Mouse (Mus musculus) embryonic facial prominence, embryonic 12.5 days (tissue): ENCODE results near the gene Vps51. TPM values are rescaled to one million over a fixed set of nuclear protein-coding genes. Genes with fewer than 3 reads are reported as not detected.
A peak's percentile ranks its signal among the peaks of the same experiment; 100 is the strongest.

Experiments used
- ATAC-seq: fragments of 200-750 bp; cut with Nextera tagmentation; 2 replicates; pipeline ENCODE4 v1.8.0; 2017; ENCODE audit not compliant: insufficient number of reproducible peaks, insufficient read depth, low FRiP score, low TSS enrichment
- H3K27ac ChIP-seq: fragments of 300-500 bp; sonication (generic); 2 replicates; pipeline ENCODE4 v1.5.1; 2016; ENCODE audit warnings: mild to moderate bottlenecking
- H3K27me3 ChIP-seq: fragments of 300-500 bp; sonication (generic); 2 replicates; pipeline ENCODE4 v1.6.1; 2016; ENCODE audit warnings: mild to moderate bottlenecking, moderate library complexity
- H3K36me3 ChIP-seq: fragments of 300-500 bp; sonication (generic); 2 replicates; pipeline ENCODE4 v1.6.1; 2016; ENCODE audit warnings: mild to moderate bottlenecking
- H3K4me1 ChIP-seq: fragments of 300-500 bp; sonication (generic); 2 replicates; pipeline ENCODE4 v1.6.1; 2016
- H3K4me2 ChIP-seq: fragments of 300-500 bp; sonication (generic); replicated peaks from 2 replicates; pipeline ENCODE4 v1.6.1; 2016; ENCODE audit warnings: mild to moderate bottlenecking, moderate library complexity
- H3K4me3 ChIP-seq: fragments of 300-500 bp; sonication (generic); 2 replicates; pipeline ENCODE4 v1.5.1; 2016; ENCODE audit warnings: mild to moderate bottlenecking
- H3K9ac ChIP-seq: fragments of 300-500 bp; sonication (generic); 2 replicates; pipeline ENCODE4 v1.6.1; 2016; ENCODE audit warnings: mild to moderate bottlenecking, moderate library complexity
- H3K9me3 ChIP-seq: fragments of 300-500 bp; sonication (generic); 2 replicates; pipeline ENCODE4 v1.6.1; 2016; ENCODE audit warnings: mild to moderate bottlenecking, moderate library complexity
- WGBS: fragments of 180-500 bp; shearing (Covaris S2); methylation state at CpG from one replicate; pipeline ENCODE4 v1.1.7; 2016; 5-methylcytosine and 5-hydroxymethylcytosine counted together
- polyA plus RNA-seq: library from polyadenylated mRNA; unstranded; fragments of >200 nt; fragmentation: Nextera tagmentation; extraction: Ambion mirVana; gene quantifications from 2 replicates; pipeline ENCODE4 v1.2.1, GENCODE M21; 2016

The Vps51 gene
- polyA plus RNA-seq, 1 experiment from 2014 or later: 76.0 TPM

- 86% methylated on average over 5 of the region's 5 CpGs for WGBS
- peak overlapping the region; percentile 92 for H3K9ac ChIP-seq
These were observed 18.1 kb downstream of the Vps51 start for GRCm38 (mm10) chr19:6058966-6059365.

GRCm38 (mm10) chr19:6058513-6058912 is 18.5 kb downstream of the Vps51 start:
- Histone ChIP-seq H3K4me2 (peak overlapping the region; percentile 86), H3K9me3 (no peaks in the 10 kb centered on the region), H3K4me1 (peaks cover 33% of the 10 kb centered on the region), H3K9ac (peak overlapping the region; percentile 92), H3K4me3 (peak overlapping the region; percentile 86), H3K27ac (peak overlapping the region; percentile 80), H3K27me3 (no peaks in the 10 kb centered on the region), H3K36me3 (peaks cover 38% of the 10 kb centered on the region)
- ATAC-seq: no peak
- 40% methylated on average over 5 of the region's 5 CpGs for WGBS

More at GRCm38 (mm10) chr19:6058966-6059365, 18.1 kb downstream of the Vps51 start:
- H3K9me3 ChIP-seq: no peaks in the 10 kb centered on the region
- H3K27ac ChIP-seq: no peak overlapping the region
- peak overlapping the region; percentile 86 for H3K4me3 ChIP-seq
- no peak for ATAC-seq
- peak overlapping the region; percentile 86 for H3K4me2 ChIP-seq
- H3K36me3 ChIP-seq: peaks cover 33% of the 10 kb centered on the region
- H3K4me1 ChIP-seq: peaks cover 33% of the 10 kb centered on the region
- H3K27me3 ChIP-seq: no peaks in the 10 kb centered on the region

GRCm38 (mm10) chr19:6057313-6058096 is 19.5 kb downstream of the Vps51 start, which contains the start of the genes Mrpl49 and Fau:
TSS of gene Mrpl49 (minus strand) at chr19:6057785.
TSS of gene Fau (plus strand) at chr19:6057844.
- peak within 1 kb of the TSS; percentile 80 for H3K27ac ChIP-seq
- peak within 1 kb of the TSS; percentile 86 for H3K4me2 ChIP-seq
- peaks cover 48% of the 10 kb centered on the region for H3K36me3 ChIP-seq
- H3K9ac ChIP-seq: peak within 1 kb of the TSS; percentile 92
- no peaks in the 10 kb centered on the region for H3K9me3 ChIP-seq
- peak; percentile 73 for ATAC-seq
- under 1% methylated on average over 63 of the region's 63 CpGs for WGBS
- peaks cover 28% of the 10 kb centered on the region for H3K4me1 ChIP-seq
- H3K4me3 ChIP-seq: peak within 1 kb of the TSS; percentile 86
- no peaks in the 10 kb centered on the region for H3K27me3 ChIP-seq

- 61% methylated on average over 4 of the region's 4 CpGs for WGBS
- H3K27ac ChIP-seq: no peak overlapping the region
- peak overlapping the region; percentile 86 for H3K4me3 ChIP-seq
- H3K4me2 ChIP-seq: peak overlapping the region; percentile 86
- no peaks in the 10 kb centered on the region for H3K27me3 ChIP-seq
- H3K9me3 ChIP-seq: no peaks in the 10 kb centered on the region
- ATAC-seq: no peak
- peaks cover 19% of the 10 kb centered on the region for H3K4me1 ChIP-seq
- H3K36me3 ChIP-seq: peaks cover 56% of the 10 kb centered on the region
- peak overlapping the region; percentile 92 for H3K9ac ChIP-seq
These were observed 20.3 kb downstream of the Vps51 start for GRCm38 (mm10) chr19:6056696-6057095.

GRCm38 (mm10) chr19:6054296-6054695 is 22.7 kb downstream of the Vps51 start:
- Histone ChIP-seq H3K27me3 (no peaks in the 10 kb centered on the region), H3K4me2 (no peak overlapping the region), H3K27ac (no peak overlapping the region), H3K9me3 (no peaks in the 10 kb centered on the region), H3K36me3 (peaks cover 75% of the 10 kb centered on the region), H3K4me3 (no peak overlapping the region), H3K9ac (no peak overlapping the region), H3K4me1 (peaks cover 15% of the 10 kb centered on the region)
- ATAC-seq: no peak
- WGBS: 89% methylated on average over 5 of the region's 5 CpGs

- peaks cover 20% of the 10 kb centered on the region for H3K4me1 ChIP-seq
- peaks cover 78% of the 10 kb centered on the region for H3K36me3 ChIP-seq
- H3K27ac ChIP-seq: no peak overlapping the region
- no peak overlapping the region for H3K4me2 ChIP-seq
- H3K4me3 ChIP-seq: no peak overlapping the region
- no peaks in the 10 kb centered on the region for H3K27me3 ChIP-seq
- WGBS: 89% methylated on average over 7 of the region's 7 CpGs
- ATAC-seq: no peak
- H3K9ac ChIP-seq: no peak overlapping the region
- H3K9me3 ChIP-seq: no peaks in the 10 kb centered on the region
These were observed 24.5 kb downstream of the Vps51 start for GRCm38 (mm10) chr19:6052516-6052915.

GRCm38 (mm10) chr19:6048681-6049410 is 28.2 kb downstream of the Vps51 start:
- Histone ChIP-seq H3K36me3 (peaks cover 56% of the 10 kb centered on the region), H3K4me2 (no peak overlapping the region), H3K9ac (0 out of 2 replicates have a peak overlapping the region, but pooled peaks have one; percentile 90), H3K9me3 (no peaks in the 10 kb centered on the region), H3K4me3 (no peak overlapping the region), H3K4me1 (peaks cover 17% of the 10 kb centered on the region), H3K27ac (no peak overlapping the region), H3K27me3 (no peaks in the 10 kb centered on the region)
- ATAC-seq: no peak
- WGBS: 89% methylated on average over 11 of the region's 11 CpGs

- peak overlapping the region; percentile 80 for H3K4me3 ChIP-seq
- no peaks in the 10 kb centered on the region for H3K9me3 ChIP-seq
- ATAC-seq: no peak
- 85% methylated on average over 8 of the region's 8 CpGs for WGBS
- H3K4me2 ChIP-seq: peak overlapping the region; percentile 98
- H3K27ac ChIP-seq: no peak overlapping the region
- peak overlapping the region; percentile 90 for H3K9ac ChIP-seq
- H3K27me3 ChIP-seq: no peaks in the 10 kb centered on the region
- peaks cover 46% of the 10 kb centered on the region for H3K36me3 ChIP-seq
- H3K4me1 ChIP-seq: peaks cover 17% of the 10 kb centered on the region
These were observed 29.2 kb downstream of the Vps51 start for GRCm38 (mm10) chr19:6047899-6048166.

GRCm38 (mm10) chr19:6047154-6047898 is 29.7 kb downstream of the Vps51 start:
- Histone ChIP-seq H3K4me1 (peaks cover 17% of the 10 kb centered on the region), H3K9me3 (no peaks in the 10 kb centered on the region), H3K4me2 (peak overlapping the region; percentile 98), H3K4me3 (peak overlapping the region; percentile 80), H3K27ac (peak overlapping the region; percentile 99), H3K27me3 (no peaks in the 10 kb centered on the region), H3K9ac (peak overlapping the region; percentile 90), H3K36me3 (peaks cover 41% of the 10 kb centered on the region)
- 0 out of 2 replicates have a peak, but pooled peaks have one; percentile 1 for ATAC-seq
- 2% methylated on average over 44 of the region's 44 CpGs for WGBS

- no peaks in the 10 kb centered on the region for H3K27me3 ChIP-seq
- H3K36me3 ChIP-seq: peaks cover 33% of the 10 kb centered on the region
- H3K4me2 ChIP-seq: peak within 1 kb of the TSS; percentile 98
- under 1% methylated on average over 65 of the region's 65 CpGs for WGBS
- H3K9me3 ChIP-seq: no peaks in the 10 kb centered on the region
- peak within 1 kb of the TSS; percentile 90 for H3K9ac ChIP-seq
- peak within 1 kb of the TSS; percentile 99 for H3K27ac ChIP-seq
- peak; percentile 89 for ATAC-seq
- H3K4me3 ChIP-seq: peak within 1 kb of the TSS; percentile 80
- H3K4me1 ChIP-seq: peaks cover 17% of the 10 kb centered on the region
These were observed 30.5 kb downstream of the Vps51 start, which contains the start of gene Syvn1 for GRCm38 (mm10) chr19:6046294-6047153. TSS of gene Syvn1 (plus strand) at chr19:6046576.
